Mouse (Mus musculus): ENCODE measurements around the gene Khnyn. TPM values are rescaled to one million over a fixed set of nuclear protein-coding genes. Genes with fewer than 3 reads are reported as not detected.

Khnyn gene
- 33.7 and 35.5 TPM in 2 replicates for polyA plus RNA-seq (2012; rRNA removed)

DNA sequence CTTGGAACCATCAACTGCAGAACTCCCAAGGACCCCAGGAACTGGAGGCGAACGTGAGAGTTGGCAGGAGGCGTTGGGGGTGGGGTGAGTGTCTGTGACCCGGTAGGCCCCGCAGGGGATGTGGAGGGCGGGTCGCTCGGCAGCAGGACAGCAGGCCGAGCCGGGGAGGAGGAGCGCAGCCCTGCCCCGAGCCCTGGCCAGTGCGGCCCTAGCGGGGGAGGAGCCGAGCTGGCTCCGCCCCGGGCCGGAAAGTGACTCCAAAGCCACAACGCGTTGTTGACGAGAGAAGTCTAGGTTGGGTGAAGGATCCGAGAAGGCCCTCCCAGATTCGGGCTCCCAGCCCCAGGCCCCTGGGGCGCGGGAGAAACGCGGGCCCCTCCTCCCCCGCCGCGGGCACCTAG, at the start of gene Khnyn:
TSS of gene Khnyn (plus strand) at position 235 of the 401 bp plus-strand sequence.
- under 1% methylated on average over 30 of the region's 30 CpGs for WGBS
- DNase-seq: peak; percentile 76

DNA sequence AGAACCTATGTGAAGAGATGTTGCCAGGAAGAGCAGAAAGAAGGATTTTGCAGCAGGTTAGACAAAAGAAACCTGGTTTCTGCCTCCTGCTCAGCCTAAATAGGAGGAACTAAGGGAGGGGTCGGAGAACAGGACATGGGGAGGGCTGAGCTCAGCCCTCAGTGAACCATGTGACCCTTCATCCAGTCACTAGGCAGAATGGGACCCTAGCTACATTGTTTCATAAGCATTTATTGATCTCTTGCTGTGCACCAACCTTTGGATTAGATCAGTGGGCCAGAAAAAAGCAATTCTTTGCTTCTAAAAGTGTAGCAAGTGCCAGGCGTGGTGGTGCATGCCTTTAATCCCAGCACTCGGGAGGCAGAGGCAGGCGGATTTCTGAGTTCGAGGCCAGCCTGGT, 46.4 kb upstream of the Khnyn start:
- WGBS: 92% methylated on average over 5 of the region's 5 CpGs
- Histone ChIP-seq H3K27me3 (ENCODE audit: control insufficient read depth, insufficient read depth, low read length) (no peaks in the 10 kb centered on the region), H3K4me3 (ENCODE audit: control insufficient read depth, insufficient read depth, low read length) (no peak overlapping the region), H3K36me3 (ENCODE audit: control insufficient read depth, insufficient read depth, low read length) (no peaks in the 10 kb centered on the region), H3K4me1 (replicated peaks; ENCODE audit: control insufficient read depth, insufficient read depth, low read length) (no peaks in the 10 kb centered on the region), H3K27ac (ENCODE audit: control insufficient read depth, insufficient read depth, low read length) (no peak overlapping the region)
- no peak for DNase-seq
- TF ChIP-seq POLR2A (IDR thresholded peaks at IDR 0.05; ENCODE audit: control insufficient read depth, extremely low read depth, insufficient read depth, low read length, poor library complexity) (no peak), CTCF (IDR thresholded peaks at IDR 0.05; ENCODE audit: borderline replicate concordance, control insufficient read depth, extremely low read depth, insufficient read depth, low read length, poor library complexity) (no peak)

More for the DNA sequence above, at the start of gene Khnyn:
- Histone ChIP-seq H3K27ac (ENCODE audit: control insufficient read depth, insufficient read depth, low read length) (peak within 1 kb of the TSS; percentile 55), H3K4me1 (replicated peaks; ENCODE audit: control insufficient read depth, insufficient read depth, low read length) (peaks cover 25% of the 10 kb centered on the region), H3K27me3 (ENCODE audit: control insufficient read depth, insufficient read depth, low read length) (no peaks in the 10 kb centered on the region), H3K4me3 (ENCODE audit: control insufficient read depth, insufficient read depth, low read length) (peak within 1 kb of the TSS; percentile 70), H3K36me3 (ENCODE audit: control insufficient read depth, insufficient read depth, low read length) (peaks cover 20% of the 10 kb centered on the region)
- TF ChIP-seq POLR2A (IDR thresholded peaks at IDR 0.05; ENCODE audit: control insufficient read depth, extremely low read depth, insufficient read depth, low read length, poor library complexity) (0 out of 2 replicates have a peak, but pooled peaks have one; percentile 55), CTCF (IDR thresholded peaks at IDR 0.05; ENCODE audit: borderline replicate concordance, control insufficient read depth, extremely low read depth, insufficient read depth, low read length, poor library complexity) (0 out of 2 replicates have a peak, but pooled peaks have one; percentile 19)

DNA sequence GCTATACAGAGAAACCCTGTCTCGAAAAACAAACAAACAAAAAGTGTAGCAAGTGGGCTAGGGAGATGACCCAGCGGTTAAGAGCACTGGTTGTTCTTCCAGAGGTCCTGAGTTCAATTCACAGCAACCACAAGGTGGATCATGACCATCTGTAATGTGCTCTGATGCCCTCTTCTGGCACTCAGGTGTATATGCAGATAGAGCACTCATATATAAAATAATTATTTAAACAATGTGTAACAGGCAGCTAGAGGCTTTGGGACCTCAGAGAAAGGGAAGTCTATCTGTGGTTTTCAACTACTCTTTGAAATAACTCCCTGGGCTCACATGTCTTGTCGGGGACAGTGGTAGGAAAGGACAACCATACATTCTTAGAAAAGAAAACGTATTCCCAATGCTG, 46.0 kb upstream of the Khnyn start:
- Histone ChIP-seq H3K4me1 (replicated peaks; ENCODE audit: control insufficient read depth, insufficient read depth, low read length) (no peaks in the 10 kb centered on the region), H3K27me3 (ENCODE audit: control insufficient read depth, insufficient read depth, low read length) (no peaks in the 10 kb centered on the region), H3K27ac (ENCODE audit: control insufficient read depth, insufficient read depth, low read length) (no peak overlapping the region), H3K4me3 (ENCODE audit: control insufficient read depth, insufficient read depth, low read length) (no peak overlapping the region), H3K36me3 (ENCODE audit: control insufficient read depth, insufficient read depth, low read length) (no peaks in the 10 kb centered on the region)
- TF ChIP-seq POLR2A (IDR thresholded peaks at IDR 0.05; ENCODE audit: control insufficient read depth, extremely low read depth, insufficient read depth, low read length, poor library complexity): no peak
- no peak for TF ChIP-seq CTCF (IDR thresholded peaks at IDR 0.05; ENCODE audit: borderline replicate concordance, control insufficient read depth, extremely low read depth, insufficient read depth, low read length, poor library complexity)
- no peak for DNase-seq
- 58% methylated on average over 4 of the region's 4 CpGs for WGBS

DNA sequence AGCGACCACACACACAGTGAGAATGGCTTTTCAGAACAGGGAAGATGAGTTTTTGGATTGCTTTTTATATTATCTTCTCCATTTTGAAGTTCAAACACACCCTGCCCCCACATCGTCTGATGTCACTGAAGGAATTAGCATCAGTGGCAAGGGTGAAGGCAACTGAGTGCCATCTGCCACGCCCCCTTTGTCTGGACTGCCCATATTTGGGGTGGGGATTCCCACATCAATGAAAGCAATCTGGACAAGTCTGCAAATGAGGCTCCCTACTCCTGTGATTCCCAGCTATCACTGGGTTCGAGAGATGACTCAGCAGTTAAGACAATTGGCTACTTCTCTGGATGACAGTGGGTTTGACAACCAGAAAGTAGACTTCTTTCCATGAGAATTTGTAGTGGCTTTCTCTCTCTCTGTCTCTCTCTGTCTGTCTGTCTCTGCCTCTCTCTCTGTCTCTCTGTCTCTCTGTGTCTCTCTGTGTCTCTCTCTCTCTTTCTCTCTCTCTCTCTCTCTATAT, 43.8 kb upstream of the Khnyn start:
- Histone ChIP-seq H3K36me3 (ENCODE audit: control insufficient read depth, insufficient read depth, low read length) (no peaks in the 10 kb centered on the region), H3K27me3 (ENCODE audit: control insufficient read depth, insufficient read depth, low read length) (no peaks in the 10 kb centered on the region), H3K27ac (ENCODE audit: control insufficient read depth, insufficient read depth, low read length) (no peak overlapping the region), H3K4me3 (ENCODE audit: control insufficient read depth, insufficient read depth, low read length) (no peak overlapping the region), H3K4me1 (replicated peaks; ENCODE audit: control insufficient read depth, insufficient read depth, low read length) (no peaks in the 10 kb centered on the region)
- DNase-seq: no peak
- WGBS: 82% methylated on average over 4 of the region's 4 CpGs
- TF ChIP-seq CTCF (IDR thresholded peaks at IDR 0.05; ENCODE audit: borderline replicate concordance, control insufficient read depth, extremely low read depth, insufficient read depth, low read length, poor library complexity) (no peak), POLR2A (IDR thresholded peaks at IDR 0.05; ENCODE audit: control insufficient read depth, extremely low read depth, insufficient read depth, low read length, poor library complexity) (no peak)

DNA sequence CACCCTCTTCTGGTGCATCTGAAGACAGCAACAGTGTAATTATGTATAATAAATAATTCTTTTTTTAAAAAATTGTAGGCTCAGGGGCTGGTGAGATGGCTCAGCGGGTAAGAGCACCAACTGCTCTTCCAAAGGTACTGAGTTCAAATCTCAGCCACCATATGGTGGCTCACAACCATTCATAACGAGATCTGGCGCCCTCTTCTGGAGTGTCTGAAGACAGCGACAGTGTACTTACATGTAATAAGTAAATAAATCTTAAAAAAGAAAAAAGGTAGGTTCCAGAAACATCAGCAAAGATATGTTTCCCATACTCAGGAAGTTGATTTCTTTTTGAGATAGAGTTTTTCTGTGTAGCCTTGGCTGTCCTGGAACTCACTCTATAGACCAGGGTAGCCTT, 42.0 kb upstream of the Khnyn start:
- H3K36me3 ChIP-seq (ENCODE audit: control insufficient read depth, insufficient read depth, low read length): no peaks in the 10 kb centered on the region
- no peaks in the 10 kb centered on the region for H3K27me3 ChIP-seq (ENCODE audit: control insufficient read depth, insufficient read depth, low read length)
- DNase-seq: no peak
- H3K27ac ChIP-seq (ENCODE audit: control insufficient read depth, insufficient read depth, low read length): no peak overlapping the region
- TF ChIP-seq CTCF (IDR thresholded peaks at IDR 0.05; ENCODE audit: borderline replicate concordance, control insufficient read depth, extremely low read depth, insufficient read depth, low read length, poor library complexity): no peak
- no peak for TF ChIP-seq POLR2A (IDR thresholded peaks at IDR 0.05; ENCODE audit: control insufficient read depth, extremely low read depth, insufficient read depth, low read length, poor library complexity)
- WGBS: 79% methylated on average over 4 of the region's 4 CpGs
- no peaks in the 10 kb centered on the region for H3K4me1 ChIP-seq (replicated peaks; ENCODE audit: control insufficient read depth, insufficient read depth, low read length)
- H3K4me3 ChIP-seq (ENCODE audit: control insufficient read depth, insufficient read depth, low read length): no peak overlapping the region

DNA sequence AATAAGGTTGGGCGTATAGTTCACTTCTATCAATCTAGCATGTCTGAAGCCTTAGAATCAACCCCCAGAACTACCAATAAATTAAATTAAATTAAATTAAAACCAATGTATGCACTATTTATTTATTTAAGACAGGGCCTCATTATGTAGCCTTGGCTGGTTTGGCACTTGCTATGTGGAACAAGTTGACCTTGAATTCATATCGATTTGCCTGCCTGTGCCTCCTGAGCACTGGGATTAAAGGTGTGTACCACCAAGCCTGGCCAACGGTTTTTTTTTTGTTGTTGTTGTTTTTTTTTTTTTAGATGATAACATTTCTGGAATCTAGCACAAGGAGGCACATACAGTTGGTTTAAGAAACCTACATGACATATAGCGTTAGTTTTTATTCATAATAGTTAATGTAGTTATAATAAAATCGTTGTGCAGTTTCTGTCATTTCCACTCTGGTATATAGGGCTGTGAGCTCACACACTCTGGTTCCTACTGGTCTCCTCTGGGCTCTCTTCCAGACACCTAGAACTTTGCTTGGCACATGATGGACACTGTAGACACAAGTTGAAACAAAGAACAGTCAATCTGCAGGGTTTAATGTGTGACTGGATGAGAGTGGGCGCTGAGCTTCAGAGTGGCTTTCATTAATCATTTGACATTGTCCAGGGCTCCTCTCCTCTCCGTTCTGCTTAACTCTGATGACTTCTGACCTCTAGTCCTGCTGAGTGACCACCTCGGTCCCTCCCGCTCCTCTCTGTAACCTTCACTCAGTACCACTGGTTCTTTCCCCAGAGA, 39.0 kb upstream of the Khnyn start:
- 93% methylated on average over 9 of the region's 9 CpGs for WGBS
- H3K27ac ChIP-seq (ENCODE audit: control insufficient read depth, insufficient read depth, low read length): no peak overlapping the region
- no peaks in the 10 kb centered on the region for H3K4me1 ChIP-seq (replicated peaks; ENCODE audit: control insufficient read depth, insufficient read depth, low read length)
- DNase-seq: no peak
- no peak overlapping the region for H3K4me3 ChIP-seq (ENCODE audit: control insufficient read depth, insufficient read depth, low read length)
- no peaks in the 10 kb centered on the region for H3K36me3 ChIP-seq (ENCODE audit: control insufficient read depth, insufficient read depth, low read length)
- no peaks in the 10 kb centered on the region for H3K27me3 ChIP-seq (ENCODE audit: control insufficient read depth, insufficient read depth, low read length)
- TF ChIP-seq POLR2A (IDR thresholded peaks at IDR 0.05; ENCODE audit: control insufficient read depth, extremely low read depth, insufficient read depth, low read length, poor library complexity) (no peak), CTCF (IDR thresholded peaks at IDR 0.05; ENCODE audit: borderline replicate concordance, control insufficient read depth, extremely low read depth, insufficient read depth, low read length, poor library complexity) (no peak)
